Mouse (Mus musculus) embryonic fibroblast, embryonic 13.5 days (primary cell): ENCODE results near the gene Msantd2.
A peak's percentile ranks its signal among the peaks of the same experiment; 100 is the strongest.

Experiments used
- CTCF ChIP-seq: IDR thresholded peaks from 2 replicates; pipeline ENCODE4 v1.5.1; 2011; ENCODE audit warnings: mild to moderate bottlenecking, control low read depth, low read length, moderate library complexity, borderline replicate concordance; ENCODE audit not compliant: insufficient read depth
- POLR2A ChIP-seq: IDR thresholded peaks from 2 replicates; pipeline ENCODE4 v1.6.1; 2011; ENCODE audit warnings: low read depth, mild to moderate bottlenecking, control low read depth, low read length, moderate library complexity

DNA sequence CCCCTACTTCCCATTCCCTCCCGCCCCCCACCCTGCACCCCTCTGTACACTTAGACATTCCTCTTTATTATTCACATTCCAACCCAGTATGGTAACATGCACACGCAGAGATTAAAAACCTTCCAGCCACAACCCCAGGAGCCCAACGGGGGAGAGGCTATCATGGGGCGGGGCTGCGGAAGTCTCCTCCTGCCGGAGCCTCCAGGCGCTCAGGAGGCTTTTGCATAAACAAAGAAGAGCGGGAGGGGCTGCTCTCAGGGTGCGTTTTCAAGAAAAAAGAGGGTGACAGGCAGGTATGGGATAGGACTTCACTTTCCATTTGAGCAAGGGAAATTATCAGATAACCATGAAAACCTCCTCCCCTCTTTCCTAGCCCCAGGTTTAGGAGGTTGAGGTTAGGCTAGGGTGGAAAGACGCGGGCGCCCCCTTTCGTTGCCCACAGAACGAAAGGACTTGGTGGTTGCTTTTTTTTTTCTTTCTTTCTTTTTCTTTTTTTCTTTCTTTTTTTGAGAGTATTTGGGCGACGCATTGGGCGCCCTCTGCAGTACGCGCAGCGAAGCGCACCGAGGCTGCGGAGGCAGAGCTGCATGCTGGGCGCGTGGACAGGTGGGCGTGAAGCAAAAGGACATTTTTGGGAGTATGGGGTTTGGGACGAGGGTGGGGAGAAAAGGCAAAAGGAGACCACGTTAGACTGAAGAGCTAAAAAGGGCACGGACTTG lies 55.5 kb downstream of the Msantd2 start:
- TF ChIP-seq CTCF = peak; percentile 91
- no peak for TF ChIP-seq POLR2A
